Mouse (Mus musculus): ENCODE data around the gene Atg10.

DNA sequence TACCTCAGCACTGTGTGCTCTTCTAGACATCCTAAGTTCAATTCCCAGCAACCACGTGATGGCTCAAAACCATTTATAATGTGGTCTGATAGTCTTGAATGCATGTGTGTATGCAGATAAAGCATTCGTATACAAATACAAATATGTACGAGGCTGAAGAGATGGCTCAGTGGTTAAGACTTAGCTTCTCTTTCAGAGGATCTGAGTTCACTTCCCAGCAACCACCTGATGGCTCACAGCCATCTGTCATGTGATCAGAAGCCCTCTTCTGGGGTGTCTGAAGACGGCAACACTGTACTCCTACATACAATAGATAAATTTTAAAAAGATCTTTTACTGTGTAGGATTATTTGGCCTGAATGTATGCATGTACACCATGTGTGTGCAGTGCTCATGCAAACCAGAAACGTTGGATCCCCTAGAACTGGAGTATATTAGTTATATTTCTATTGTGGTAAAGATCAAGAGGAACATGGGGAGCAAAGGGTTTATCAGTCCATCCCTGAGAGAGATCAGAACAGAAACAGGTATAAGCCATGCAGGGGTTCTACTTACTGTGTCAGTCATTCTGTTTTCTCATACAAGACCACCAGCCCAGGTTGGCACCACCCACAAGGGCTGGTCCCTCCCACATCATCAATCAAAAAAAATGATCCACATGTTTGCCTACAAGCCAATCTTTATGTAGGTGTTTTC is 296.7 kb downstream of the Atg10 start:
- TF ChIP-seq CTCF (IDR thresholded peaks at IDR 0.05 in 2 of 3, conservative IDR thresholded peaks at IDR 0.05 in 1 of 3; ENCODE audit: control insufficient read depth in 1 of 3, insufficient read depth in 1 of 3, low read depth in 2 of 3, low read length in 3 of 3, poor library complexity in 1 of 3, severe bottlenecking in 1 of 3): no peak
- TF ChIP-seq HCFC1 (IDR thresholded peaks at IDR 0.05; ENCODE audit: low read depth, low read length): no peak
- no peak for TF ChIP-seq EP300 (IDR thresholded peaks at IDR 0.05; ENCODE audit: low read depth in 1 of 2, low read length in 2 of 2)
- TF ChIP-seq POLR2A (IDR thresholded peaks at IDR 0.05; ENCODE audit: control insufficient read depth in 1 of 2, insufficient read depth in 1 of 2, low read depth in 1 of 2, low read length in 2 of 2, poor library complexity in 1 of 2): no peak; a peak in 1 of 4 replicates
- no peak for TF ChIP-seq GABPA (IDR thresholded peaks at IDR 0.05; ENCODE audit: low read depth, low read length)
- TF ChIP-seq NRF1 (IDR thresholded peaks at IDR 0.05; ENCODE audit: insufficient read depth, low read depth, low read length, poor library complexity, severe bottlenecking): no peak
- TF ChIP-seq TAL1 (IDR thresholded peaks at IDR 0.05; ENCODE audit: low read length): no peak
- TF ChIP-seq ETS1 (IDR thresholded peaks at IDR 0.05; ENCODE audit: low read depth, low read length): no peak
- no peak for TF ChIP-seq E2F4 (IDR thresholded peaks at IDR 0.05; ENCODE audit: borderline replicate concordance, low read depth, low read length)
- no peak for TF ChIP-seq KAT2A (conservative IDR thresholded peaks at IDR 0.05; ENCODE audit: low read depth, low read length)
- TF ChIP-seq MYB (IDR thresholded peaks at IDR 0.05; ENCODE audit: low read depth, low read length): no peak
- no peak for TF ChIP-seq SMC3 (IDR thresholded peaks at IDR 0.05; ENCODE audit: low read depth, low read length)
- no peak for TF ChIP-seq BHLHE40 (IDR thresholded peaks at IDR 0.05; ENCODE audit: borderline replicate concordance, low read depth, low read length)

Measured in MEL (cell line).